Comparison of ENCODE assay signal across 8 mouse cellular contexts in the genomic region with DNA sequence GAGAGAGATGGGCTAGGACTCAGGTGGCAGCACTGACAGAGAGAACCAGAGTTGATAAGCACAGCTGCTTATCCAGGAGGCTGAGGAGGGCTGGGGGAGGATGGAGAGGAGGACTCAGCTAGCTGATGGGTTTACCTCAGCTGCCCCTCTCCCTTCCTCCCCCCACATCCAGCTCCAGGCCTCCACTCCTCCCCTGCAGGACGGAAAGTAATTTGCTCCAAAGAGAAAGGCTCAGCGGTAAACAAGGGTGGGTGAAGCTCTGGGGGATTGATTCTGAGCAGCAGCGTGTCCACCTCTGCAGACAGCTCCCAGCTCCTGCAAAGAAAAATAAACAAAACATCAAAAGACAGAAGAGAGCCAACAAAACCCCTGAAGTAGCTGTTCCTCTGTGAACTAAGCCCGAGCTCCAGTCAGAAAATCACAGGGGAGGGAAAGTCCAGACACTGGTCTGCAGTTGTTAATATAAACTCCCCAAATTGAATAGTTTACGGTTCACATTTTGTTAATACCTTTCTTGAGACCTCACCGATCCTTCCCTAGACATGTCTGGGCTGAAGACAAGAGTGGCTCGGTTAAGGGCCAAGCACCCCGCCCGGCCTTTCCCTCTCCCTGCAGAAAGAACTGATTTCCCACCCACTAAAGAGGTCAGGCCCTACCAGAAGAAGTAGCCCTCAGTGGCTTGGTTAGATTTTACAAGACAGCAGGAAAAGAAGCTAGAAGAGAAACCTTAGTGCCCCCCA. TPM values are rescaled to one million over a fixed set of nuclear protein-coding genes. Genes with fewer than 3 reads are reported as not detected.
DNase-seq lines count a peak whose midpoint lies in the region; ATAC-seq lines count a peak whose summit lies in the region.

No protein-coding gene starts in this region.

- no peak overlapping the region for H3K4me3 ChIP-seq in heart, embryonic 15.5 days
- H3K4me3 ChIP-seq in limb, embryonic 13.5 days = no peak overlapping the region
- H3K4me3 ChIP-seq in neural tube, embryonic 13.5 days = no peak overlapping the region

- intact Hi-C loops in gastrocnemius, postnatal 14 days (cut with DNase I; ENCODE audit: low total_unique reads) = no loop called here

- peaks cover 16% of the 10 kb centered on the region for H3K4me1 ChIP-seq in heart, embryonic 15.5 days (replicated peaks)
- H3K4me1 ChIP-seq in limb, embryonic 13.5 days = peaks cover 19% of the 10 kb centered on the region
- H3K4me1 ChIP-seq in neural tube, embryonic 13.5 days (replicated peaks) = peaks cover 29% of the 10 kb centered on the region

- peak overlapping the region; percentile 38; the same call in 1 of the 2 replicates for H3K27ac ChIP-seq in heart, embryonic 15.5 days
- H3K27ac ChIP-seq in limb, embryonic 13.5 days = peak overlapping the region; percentile 61
- H3K27ac ChIP-seq in neural tube, embryonic 13.5 days (replicated peaks) = peak overlapping the region; percentile 82

- WGBS in heart, embryonic 15.5 days = 37% methylated on average over 9 of the region's 9 CpGs
- 8% methylated on average over 9 of the region's 9 CpGs for WGBS in limb, embryonic 13.5 days
- WGBS in neural tube, embryonic 13.5 days = 7% methylated on average over 9 of the region's 9 CpGs

- H3K9me3 ChIP-seq in heart, embryonic 15.5 days (replicated peaks) = no peaks in the 10 kb centered on the region
- H3K9me3 ChIP-seq in limb, embryonic 13.5 days = 0 out of 2 replicates have a peak, but pooled peaks cover under 1% of the 10 kb centered on the region
- no peaks in the 10 kb centered on the region for H3K9me3 ChIP-seq in neural tube, embryonic 13.5 days

- peak; percentile 21 for DNase-seq in gastrocnemius, postnatal 14 days
- no peak for DNase-seq in gastrocnemius, adult 18-20 months (ENCODE audit: low spot score)
- DNase-seq in embryo, embryonic 10 days (ENCODE audit: low spot score) = peak; percentile 69
- DNase-seq in adrenal gland, adult 2 months = no peak

- 0 out of 2 replicates have a peak overlapping the region, but pooled peaks have one; percentile 6 for H3K4me2 ChIP-seq in heart, embryonic 15.5 days
- peak overlapping the region; percentile 60 for H3K4me2 ChIP-seq in limb, embryonic 13.5 days (replicated peaks)
- peak overlapping the region; percentile 55; the same call in 1 of the 2 replicates for H3K4me2 ChIP-seq in neural tube, embryonic 13.5 days

- H3K9ac ChIP-seq in heart, embryonic 15.5 days = no peak overlapping the region
- H3K9ac ChIP-seq in limb, embryonic 13.5 days = peak overlapping the region; percentile 51; the same call in 1 of the 2 replicates
- H3K9ac ChIP-seq in neural tube, embryonic 13.5 days = peak overlapping the region; percentile 55; the same call in 1 of the 2 replicates

- H3K36me3 ChIP-seq in heart, embryonic 15.5 days = no peaks in the 10 kb centered on the region
- no peaks in the 10 kb centered on the region for H3K36me3 ChIP-seq in limb, embryonic 13.5 days
- no peaks in the 10 kb centered on the region for H3K36me3 ChIP-seq in neural tube, embryonic 13.5 days

- ATAC-seq in heart, embryonic 15.5 days (replicated peaks; ENCODE audit: insufficient number of reproducible peaks, insufficient read depth, low FRiP score, low read depth) = no peak
- no peak for ATAC-seq in limb, embryonic 13.5 days (ENCODE audit: low FRiP score, low read depth)
- peak; percentile 84 for ATAC-seq in neural tube, embryonic 13.5 days (ENCODE audit: low read depth)
- ATAC-seq in monocyte, adult 5-6 weeks (replicated peaks; ENCODE audit: insufficient number of reproducible peaks, low FRiP score, low TSS enrichment, poor library complexity, severe bottlenecking) = no peak

- H3K27me3 ChIP-seq in heart, embryonic 15.5 days = no peaks in the 10 kb centered on the region
- no peaks in the 10 kb centered on the region for H3K27me3 ChIP-seq in limb, embryonic 13.5 days
- H3K27me3 ChIP-seq in neural tube, embryonic 13.5 days = no peaks in the 10 kb centered on the region

RNA-seq across cellular contexts. Expression of a gene that starts 19.6 kb away (rescaled TPM):
- total RNA-seq in gastrocnemius, postnatal 14 days (2021) = 1 to 10 TPM; 4.4 to 4.8 TPM
- total RNA-seq in gastrocnemius, adult 18-20 months (2021) = 1 to 10 TPM; 2.3 to 3.2 TPM
- 8.8 and 13.0 TPM in 2 replicates for polyA plus RNA-seq in heart, embryonic 15.5 days (2015; fragmentation: Nextera tagmentation; extraction: Ambion mirVana)
- polyA plus RNA-seq in limb, embryonic 13.5 days (2015; fragmentation: Nextera tagmentation; extraction: Ambion mirVana) = 19.9 and 20.9 TPM in 2 replicates
- polyA plus RNA-seq in neural tube, embryonic 13.5 days (2015; fragmentation: Nextera tagmentation; extraction: Ambion mirVana) = 303 and 305 TPM in 2 replicates
- total RNA-seq in monocyte, adult 5-6 weeks (2017) = 69.6 to 105 TPM (median 77.1 TPM) in 3 replicates
- total RNA-seq in adrenal gland, adult 2 months (2021) = 10 to 100 TPM; 18.2 to 21.7 TPM
- 10.7 and 10.9 TPM in 2 replicates for polyA plus RNA-seq in adrenal gland, adult 2 months (2012; rRNA removed)

Comparison
In these comparisons a context has a peak if more than half of its experiments do, and no peak if none do; other contexts are left out.
1. DNase-seq: peak in gastrocnemius, postnatal 14 days (single experiment) and embryo, embryonic 10 days (single experiment); none in gastrocnemius, adult 18-20 months (single experiment) and adrenal gland, adult 2 months (single experiment).
2. H3K4me2 ChIP-seq: peak in every context shown above with its lines; median percentile 60 in limb, embryonic 13.5 days; 55 in neural tube, embryonic 13.5 days; 6 in heart, embryonic 15.5 days.
3. Peak in every context shown above with its lines, with median percentiles within 50 percentile points of each other: H3K27ac ChIP-seq.